Comparison of ENCODE assay signal across 11 mouse cellular contexts in the genomic region with DNA sequence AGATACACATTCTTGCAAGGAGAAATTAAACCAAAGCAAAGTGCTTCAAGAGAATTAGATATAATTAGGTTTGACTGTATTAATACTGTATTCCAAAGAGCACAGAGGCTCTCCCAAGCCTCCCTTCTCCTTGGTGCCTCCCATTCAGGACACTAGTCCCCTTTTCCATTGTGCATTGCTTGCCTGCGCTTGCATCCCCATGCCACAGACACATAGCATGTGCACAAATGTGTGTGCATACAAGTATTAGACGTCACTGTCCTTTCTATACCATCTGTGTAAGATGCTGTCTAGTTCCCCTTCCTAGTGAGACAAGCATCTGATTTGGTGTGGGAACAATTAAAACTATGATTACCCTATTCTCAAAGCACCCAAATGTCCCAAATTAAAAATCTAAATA. TPM values are rescaled to one million over a fixed set of nuclear protein-coding genes. Genes with fewer than 3 reads are reported as not detected.
A peak's percentile ranks its signal among the peaks of the same experiment; 100 is the strongest.
DNase-seq lines count a peak whose midpoint lies in the region; ATAC-seq and TF ChIP-seq lines count a peak whose summit lies in the region.
"Had no signal": no experiment of that assay in that cellular context is flagged by ENCODE, and none has a peak within 500 bp of the region (broad histone marks: within the 10 kb centered on the region; RNA-seq: fewer than 3 reads in every experiment).

No protein-coding gene starts in this region.

- ATAC-seq in limb, embryonic 12.5 days (ENCODE audit: insufficient number of reproducible peaks, insufficient read depth, low FRiP score, low TSS enrichment, low read depth): no peak
- ATAC-seq in forebrain, embryonic 12.5 days (ENCODE audit: low FRiP score): no peak
- ATAC-seq in liver, embryonic 13.5 days (ENCODE audit: low read depth): no peak
- ATAC-seq: lung, postnatal 0 days had no signal

- no peak overlapping the region for H3K9ac ChIP-seq in limb, embryonic 12.5 days (replicated peaks)
- peak overlapping the region; percentile 91; the same call in 1 of the 2 replicates for H3K9ac ChIP-seq in forebrain, embryonic 12.5 days
- H3K9ac ChIP-seq in liver, embryonic 13.5 days: peak overlapping the region; percentile 100

- no peak overlapping the region for H3K4me3 ChIP-seq in limb, embryonic 12.5 days (replicated peaks)
- no peak overlapping the region for H3K4me3 ChIP-seq in limb, embryonic 10.5 days
- H3K4me3 ChIP-seq in forebrain, embryonic 12.5 days (replicated peaks): peak overlapping the region; percentile 83
- H3K4me3 ChIP-seq in liver, embryonic 13.5 days (replicated peaks): peak overlapping the region; percentile 97
- H3K4me3 ChIP-seq in olfactory bulb, adult 2 months (ENCODE audit: insufficient read depth, low read depth, low read length): peak overlapping the region; percentile 20; the same call in 1 of the 2 replicates

- WGBS in limb, embryonic 12.5 days: 82% methylated on average over 2 of the region's 2 CpGs
- 87% methylated on average over 2 of the region's 2 CpGs for WGBS in limb, embryonic 10.5 days
- WGBS in forebrain, embryonic 12.5 days: 34% methylated on average over 2 of the region's 2 CpGs
- WGBS in liver, embryonic 13.5 days (ENCODE audit: insufficient replicate concordance): 41% methylated on average over 2 of the region's 2 CpGs
- WGBS in olfactory bulb, adult 2 months: 62% methylated on average over 2 of the region's 2 CpGs

- no peak for TF ChIP-seq CTCF in olfactory bulb, adult 2 months (IDR thresholded peaks at IDR 0.05; ENCODE audit: insufficient read depth, low read depth, low read length)

- no peak for TF ChIP-seq POLR2A in olfactory bulb, adult 2 months (IDR thresholded peaks at IDR 0.05; ENCODE audit: insufficient read depth, low read depth, low read length)

- H3K27ac ChIP-seq in limb, embryonic 12.5 days: no peak overlapping the region
- no peak overlapping the region for H3K27ac ChIP-seq in limb, embryonic 10.5 days
- no peak overlapping the region for H3K27ac ChIP-seq in forebrain, embryonic 12.5 days
- H3K27ac ChIP-seq in liver, embryonic 13.5 days: peak overlapping the region; percentile 99
- H3K27ac ChIP-seq in olfactory bulb, adult 2 months (ENCODE audit: insufficient read depth, low read depth, low read length): no peak overlapping the region

- no peaks in the 10 kb centered on the region for H3K36me3 ChIP-seq in limb, embryonic 12.5 days
- 0 out of 2 replicates have a peak, but pooled peaks cover 3% of the 10 kb centered on the region for H3K36me3 ChIP-seq in limb, embryonic 10.5 days
- H3K36me3 ChIP-seq in forebrain, embryonic 12.5 days (replicated peaks): 0 out of 2 replicates have a peak, but pooled peaks cover 3% of the 10 kb centered on the region
- peaks cover 4% of the 10 kb centered on the region for H3K36me3 ChIP-seq in liver, embryonic 13.5 days

- no peaks in the 10 kb centered on the region for H3K27me3 ChIP-seq in limb, embryonic 12.5 days
- H3K27me3 ChIP-seq in limb, embryonic 10.5 days (ENCODE audit: low read depth, poor library complexity, severe bottlenecking): no peaks in the 10 kb centered on the region
- H3K27me3 ChIP-seq in forebrain, embryonic 12.5 days: no peaks in the 10 kb centered on the region
- H3K27me3 ChIP-seq in liver, embryonic 13.5 days: no peaks in the 10 kb centered on the region

- DNase-seq in limb, embryonic 10.5 days (ENCODE audit: low spot score): no peak
- DNase-seq in liver, embryonic 13.5 days: no peak
- DNase-seq in lung, adult 18-20 months: no peak
- DNase-seq in Muller cell, postnatal 12 days (ENCODE audit: inconsistent ontology term): no peak
- DNase-seq in adrenal gland, postnatal 14 days: no peak
- DNase-seq: heart, adult 11 months; kidney, postnatal 4 days had no signal

- peaks cover 17% of the 10 kb centered on the region for H3K4me1 ChIP-seq in limb, embryonic 12.5 days (replicated peaks)
- peaks cover 12% of the 10 kb centered on the region for H3K4me1 ChIP-seq in limb, embryonic 10.5 days
- peaks cover 32% of the 10 kb centered on the region for H3K4me1 ChIP-seq in forebrain, embryonic 12.5 days
- peaks cover 66% of the 10 kb centered on the region for H3K4me1 ChIP-seq in liver, embryonic 13.5 days (replicated peaks)
- H3K4me1 ChIP-seq in olfactory bulb, adult 2 months (ENCODE audit: control insufficient read depth, insufficient read depth, low read length): peaks cover 10% of the 10 kb centered on the region

- H3K4me2 ChIP-seq in limb, embryonic 12.5 days: peak overlapping the region; percentile 91; the same call in 1 of the 2 replicates
- peak overlapping the region; percentile 71 for H3K4me2 ChIP-seq in forebrain, embryonic 12.5 days
- peak overlapping the region; percentile 78 for H3K4me2 ChIP-seq in liver, embryonic 13.5 days

- no peaks in the 10 kb centered on the region for H3K9me3 ChIP-seq in limb, embryonic 12.5 days
- H3K9me3 ChIP-seq in limb, embryonic 10.5 days (replicated peaks): no peaks in the 10 kb centered on the region; the same call in 1 of the 2 replicates
- H3K9me3 ChIP-seq in forebrain, embryonic 12.5 days: no peaks in the 10 kb centered on the region
- no peaks in the 10 kb centered on the region for H3K9me3 ChIP-seq in liver, embryonic 13.5 days (replicated peaks)

RNA-seq across cellular contexts. Expression of a gene that starts 2.0 kb away (rescaled TPM):
- 31.1 and 32.1 TPM in 2 replicates for polyA plus RNA-seq in limb, embryonic 12.5 days (2016; fragmentation: Nextera tagmentation; extraction: Ambion mirVana)
- polyA plus RNA-seq in limb, embryonic 10.5 days (2016; fragmentation: Nextera tagmentation; extraction: Ambion mirVana): 22.5 and 24.8 TPM in 2 replicates
- 66.7 and 68.4 TPM in 2 replicates for polyA plus RNA-seq in forebrain, embryonic 12.5 days (2016; fragmentation: Nextera tagmentation; extraction: Ambion mirVana)
- polyA plus RNA-seq in liver, embryonic 13.5 days (2015; fragmentation: Nextera tagmentation; extraction: Ambion mirVana): 79.3 and 94.6 TPM in 2 replicates
- not detected in 2 replicates for polyA plus RNA-seq in olfactory bulb, adult 2 months (2012; ENCODE audit: insufficient read depth, insufficient read length, low replicate concordance, missing spikeins)
- total RNA-seq in adrenal gland, postnatal 14 days (2021): 530 and 583 TPM in 2 replicates

Comparison
In these comparisons a context has a peak if more than half of its experiments do, and no peak if none do; other contexts are left out.
1. H3K4me3 ChIP-seq: peak in forebrain, embryonic 12.5 days (single experiment), liver, embryonic 13.5 days (single experiment) and olfactory bulb, adult 2 months (single experiment); none in limb, embryonic 12.5 days (single experiment) and limb, embryonic 10.5 days (single experiment).
2. RNA of a gene that starts 2.0 kb away (polyA plus RNA-seq): 79.3 to 94.6 TPM in liver, embryonic 13.5 days, 66.7 to 68.4 TPM in forebrain, embryonic 12.5 days, 31.1 to 32.1 TPM in limb, embryonic 12.5 days and 22.5 to 24.8 TPM in limb, embryonic 10.5 days; not detected in olfactory bulb, adult 2 months; every median in the first group is over 10 times any median in the second.
3. Peak in every context shown above with its lines, with median percentiles within 50 percentile points of each other: H3K4me2 ChIP-seq.